Mouse (Mus musculus): Measurements from ENCODE around the gene Ms4a18. TPM values are rescaled to one million over a fixed set of nuclear protein-coding genes. Genes with fewer than 3 reads are reported as not detected.

Gene Ms4a18
- polyA plus RNA-seq (2014; fragmentation: Illumina TruSeq; extraction: RNeasy Lipid Tissue Mini Kit (QIAGEN cat#74804)): not detected

GRCm38 (mm10) chr19:11017891-11018290, at the start of gene Ms4a18:
Ms4a18 (minus strand) TSS chr19:11018031.

DNA sequence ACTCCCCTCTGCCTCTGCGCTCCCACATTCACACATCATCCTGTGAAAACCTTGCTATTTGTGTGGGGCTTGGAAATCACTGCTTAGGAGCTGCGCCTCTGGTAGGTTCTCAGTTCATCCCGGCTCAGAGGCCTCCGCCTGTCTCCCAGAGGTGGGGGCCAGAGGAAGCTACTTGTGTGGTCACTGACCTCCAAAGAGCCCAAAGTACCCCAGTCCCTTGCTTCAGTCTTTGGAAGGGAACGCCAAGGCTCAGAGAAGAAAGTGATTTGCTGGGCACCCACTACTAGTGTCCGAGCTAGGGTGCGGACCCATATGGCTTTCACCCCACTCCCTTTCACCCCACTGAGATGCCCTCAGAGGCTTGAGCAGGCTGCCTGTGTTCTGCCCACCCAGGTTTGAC, 24.7 kb downstream of the Ms4a18 start, which contains the start of gene Ms4a15:
Gene Ms4a15 (minus strand): TSS at position 101 of the 400 bp plus-strand sequence.

GRCm38 (mm10) chr19:10974238-10974865, 43.5 kb downstream of the Ms4a18 start, which contains the start of gene Ms4a10:
Ms4a10 (minus strand) TSS chr19:10974670.

GRCm38 (mm10) chr19:10949112-10949511, 68.7 kb downstream of the Ms4a18 start, which contains the start of gene Ccdc86:
Ccdc86 (minus strand) TSS chr19:10949266.

Other genes starting within 250 kb of the Ms4a18 start
- gene Cd6, start 188.0 kb downstream of the Ms4a18 start, polyA plus RNA-seq (2014; fragmentation: Illumina TruSeq; extraction: RNeasy Lipid Tissue Mini Kit (QIAGEN cat#74804)): not detected
- 2.0 TPM for gene Slc15a3, start 178.3 kb downstream of the Ms4a18 start, polyA plus RNA-seq (2014; fragmentation: Illumina TruSeq; extraction: RNeasy Lipid Tissue Mini Kit (QIAGEN cat#74804))
- gene Tmem132a, start 148.1 kb downstream of the Ms4a18 start, polyA plus RNA-seq (2014; fragmentation: Illumina TruSeq; extraction: RNeasy Lipid Tissue Mini Kit (QIAGEN cat#74804)): not detected
- 4.5 TPM for gene Tmem109, start 136.0 kb downstream of the Ms4a18 start, polyA plus RNA-seq (2014; fragmentation: Illumina TruSeq; extraction: RNeasy Lipid Tissue Mini Kit (QIAGEN cat#74804))
- gene Prpf19, start 122.8 kb downstream of the Ms4a18 start, polyA plus RNA-seq (2014; fragmentation: Illumina TruSeq; extraction: RNeasy Lipid Tissue Mini Kit (QIAGEN cat#74804)): 87.3 TPM
- gene Zp1, start 97.4 kb downstream of the Ms4a18 start, polyA plus RNA-seq (2014; fragmentation: Illumina TruSeq; extraction: RNeasy Lipid Tissue Mini Kit (QIAGEN cat#74804)): 0.46 TPM
- 0.48 TPM for gene Ptgdr2, start 80.9 kb downstream of the Ms4a18 start, polyA plus RNA-seq (2014; fragmentation: Illumina TruSeq; extraction: RNeasy Lipid Tissue Mini Kit (QIAGEN cat#74804))
- 1.6 TPM for gene Ccdc86, start 68.8 kb downstream of the Ms4a18 start, polyA plus RNA-seq (2014; fragmentation: Illumina TruSeq; extraction: RNeasy Lipid Tissue Mini Kit (QIAGEN cat#74804))
- gene Ms4a10, start 43.4 kb downstream of the Ms4a18 start, polyA plus RNA-seq (2014; fragmentation: Illumina TruSeq; extraction: RNeasy Lipid Tissue Mini Kit (QIAGEN cat#74804)): not detected
- gene Ms4a15, start 24.8 kb downstream of the Ms4a18 start, polyA plus RNA-seq (2014; fragmentation: Illumina TruSeq; extraction: RNeasy Lipid Tissue Mini Kit (QIAGEN cat#74804)): not detected
- gene Ms4a8a, start 63.1 kb upstream of the Ms4a18 start, polyA plus RNA-seq (2014; fragmentation: Illumina TruSeq; extraction: RNeasy Lipid Tissue Mini Kit (QIAGEN cat#74804)): not detected
- gene 1700017D01Rik, start 112.8 kb upstream of the Ms4a18 start, polyA plus RNA-seq (2014; fragmentation: Illumina TruSeq; extraction: RNeasy Lipid Tissue Mini Kit (QIAGEN cat#74804)): not detected
- not detected for gene 1700025F22Rik, start 147.3 kb upstream of the Ms4a18 start, polyA plus RNA-seq (2014; fragmentation: Illumina TruSeq; extraction: RNeasy Lipid Tissue Mini Kit (QIAGEN cat#74804))
- not detected for gene Ms4a13, start 178.7 kb upstream of the Ms4a18 start, polyA plus RNA-seq (2014; fragmentation: Illumina TruSeq; extraction: RNeasy Lipid Tissue Mini Kit (QIAGEN cat#74804))
- gene Ms4a12, start 214.4 kb upstream of the Ms4a18 start, polyA plus RNA-seq (2014; fragmentation: Illumina TruSeq; extraction: RNeasy Lipid Tissue Mini Kit (QIAGEN cat#74804)): not detected
- 6.0 TPM for gene Ms4a1, start 248.2 kb upstream of the Ms4a18 start, polyA plus RNA-seq (2014; fragmentation: Illumina TruSeq; extraction: RNeasy Lipid Tissue Mini Kit (QIAGEN cat#74804))

Measured in ovary, adult 10 weeks (tissue).